Mouse (Mus musculus) myocyte (in vitro differentiated cells): ENCODE data around the gene U90926.

ENCODE experiments used
- E2F4 ChIP-seq: IDR thresholded peaks from one replicate; pipeline ENCODE4 v1.6.1; 2011; ENCODE audit warnings: mild to moderate bottlenecking, control low read depth, moderate library complexity; ENCODE audit not compliant: insufficient read depth
- MAX ChIP-seq: IDR thresholded peaks from one replicate; pipeline ENCODE4 v1.6.1; 2011; ENCODE audit warnings: low read depth, mild to moderate bottlenecking, control low read depth
- MYOD1 ChIP-seq, 3 experiments: IDR thresholded peaks; one replicate each; pipeline ENCODE4 v1.6.1; 2011; ENCODE audit warnings: control low read depth in 2 of 3, low read depth in 2 of 3, mild to moderate bottlenecking in 2 of 3, moderate library complexity in 1 of 3; ENCODE audit not compliant: insufficient read length in 2 of 3, control insufficient read depth in 1 of 3
- POLR2A ChIP-seq: IDR thresholded peaks from one replicate; pipeline ENCODE4 v1.6.1; 2011; ENCODE audit warnings: low read depth, mild to moderate bottlenecking, control low read depth, moderate library complexity; ENCODE audit not compliant: insufficient read length
- POLR2AphosphoS2 ChIP-seq: IDR thresholded peaks from one replicate; pipeline ENCODE4 v1.6.1; 2011; ENCODE audit warnings: low read depth, control low read depth; ENCODE audit not compliant: insufficient read length
- SRF ChIP-seq: IDR thresholded peaks from one replicate; pipeline ENCODE4 v1.6.1; 2011; ENCODE audit warnings: low read depth; ENCODE audit not compliant: control insufficient read depth, insufficient read length
- TCF12 ChIP-seq: IDR thresholded peaks from one replicate; pipeline ENCODE4 v1.6.1; 2011; ENCODE audit warnings: mild to moderate bottlenecking, control low read depth; ENCODE audit not compliant: poor library complexity, insufficient read depth, severe bottlenecking

- TF ChIP-seq POLR2A (no peak), E2F4 (no peak), SRF (no peak), POLR2AphosphoS2 (no peak), MAX (no peak), MYOD1 (IDR thresholded peaks at IDR 0.05; ENCODE audit: control insufficient read depth in 1 of 3, insufficient read length in 2 of 3, low read depth in 2 of 3) (no peak), TCF12 (no peak)
Observed at GRCm38 (mm10) chr5:92219826-92220225, 4.6 kb upstream of the U90926 start.
